Mouse (Mus musculus) midbrain, embryonic 10.5 days (tissue): ENCODE results near the gene Lats2. TPM values are rescaled to one million over a fixed set of nuclear protein-coding genes. Genes with fewer than 3 reads are reported as not detected.
"Not testable (repeated sequence)": the region's sequence is repeated elsewhere in the genome, so short reads cannot be mapped to it uniquely, and the experiment has no call there.

ENCODE experiments used
- DNase-seq: peaks from one replicate; pipeline ENCODE4 v3.0.0-alpha.2; 2017; ENCODE audit warnings: low spot score
- H3K27ac ChIP-seq: fragments of 300-500 bp; sonication (generic); replicated peaks from 2 replicates; pipeline ENCODE4 v1.5.1; 2016; ENCODE audit warnings: mild to moderate bottlenecking
- H3K27me3 ChIP-seq: fragments of 300-500 bp; sonication (generic); 2 replicates; pipeline ENCODE4 v1.6.1; 2016; ENCODE audit warnings: low read depth, mild to moderate bottlenecking; ENCODE audit not compliant: poor library complexity, severe bottlenecking
- H3K36me3 ChIP-seq: fragments of 300-500 bp; sonication (generic); 2 replicates; pipeline ENCODE4 v1.6.1; 2016; ENCODE audit warnings: mild to moderate bottlenecking, moderate library complexity
- H3K4me1 ChIP-seq: fragments of 300-500 bp; sonication (generic); 2 replicates; pipeline ENCODE4 v1.6.1; 2016
- H3K4me3 ChIP-seq: fragments of 300-500 bp; sonication (generic); 2 replicates; pipeline ENCODE4 v1.5.1; 2016; ENCODE audit warnings: mild to moderate bottlenecking, moderate library complexity
- H3K9me3 ChIP-seq: fragments of 300-500 bp; sonication (generic); replicated peaks from 2 replicates; pipeline ENCODE4 v1.6.1; 2016; ENCODE audit warnings: mild to moderate bottlenecking
- WGBS: fragments of 180-500 bp; shearing (Covaris S2); methylation state at CpG from one replicate; pipeline ENCODE4 v1.1.7; 2016; 5-methylcytosine and 5-hydroxymethylcytosine counted together
- polyA plus RNA-seq: library from polyadenylated mRNA; unstranded; fragments of >200 nt; fragmentation: Nextera tagmentation; extraction: Ambion mirVana; gene quantifications from 2 replicates; pipeline ENCODE4 v1.2.1, GENCODE M21; 2016

Lats2 gene
- polyA plus RNA-seq, 1 experiment from 2014 or later, result 16.8 TPM

DNA sequence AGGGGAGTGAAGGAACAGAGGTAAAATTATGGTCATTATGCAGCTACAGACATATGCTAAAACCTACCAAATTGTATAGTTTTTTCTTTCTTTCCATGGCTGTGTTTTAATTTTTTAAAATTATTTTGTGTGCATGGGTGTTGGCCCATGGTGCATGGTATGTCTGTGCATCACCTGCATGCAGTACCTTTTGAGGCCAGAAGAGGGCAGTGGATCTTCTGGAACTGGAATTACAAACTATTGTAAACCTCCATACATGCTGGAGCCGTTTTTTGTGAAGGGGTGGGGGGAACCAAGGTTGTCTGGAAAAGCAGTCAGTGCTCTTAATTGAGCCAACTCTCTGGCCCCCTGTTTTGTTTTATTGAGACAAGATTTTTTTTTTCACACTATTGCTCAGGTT lies 73.6 kb downstream of the Lats2 start:
- WGBS, result 11% methylated on average over 1 of the region's 1 CpGs
- Histone ChIP-seq H3K9me3 (no peaks in the 10 kb centered on the region), H3K4me1 (no peaks in the 10 kb centered on the region), H3K4me3 (no peak overlapping the region), H3K27me3 (no peaks in the 10 kb centered on the region), H3K27ac (no peak overlapping the region), H3K36me3 (peaks cover 7% of the 10 kb centered on the region)
- DNase-seq, result peak; percentile 49

- no peak for DNase-seq
- Histone ChIP-seq H3K4me1 (no peaks in the 10 kb centered on the region), H3K27me3 (no peaks in the 10 kb centered on the region), H3K27ac (no peak overlapping the region), H3K36me3 (no peaks in the 10 kb centered on the region), H3K4me3 (no peak overlapping the region), H3K9me3 (no peaks in the 10 kb centered on the region)
- WGBS, result 75% methylated on average over 4 of the region's 4 CpGs
Measured at GRCm38 (mm10) chr14:57682751-57683150, 75.4 kb downstream of the Lats2 start.

GRCm38 (mm10) chr14:57679958-57680535 lies 78.1 kb downstream of the Lats2 start:
- WGBS, result 48% methylated on average over 5 of the region's 5 CpGs
- Histone ChIP-seq H3K4me3 (no peak overlapping the region), H3K36me3 (no peaks in the 10 kb centered on the region), H3K27ac (no peak overlapping the region), H3K4me1 (peaks cover 3% of the 10 kb centered on the region; the same call in 1 of the 2 replicates), H3K9me3 (no peaks in the 10 kb centered on the region), H3K27me3 (no peaks in the 10 kb centered on the region)
- peak; percentile 83 for DNase-seq

DNA sequence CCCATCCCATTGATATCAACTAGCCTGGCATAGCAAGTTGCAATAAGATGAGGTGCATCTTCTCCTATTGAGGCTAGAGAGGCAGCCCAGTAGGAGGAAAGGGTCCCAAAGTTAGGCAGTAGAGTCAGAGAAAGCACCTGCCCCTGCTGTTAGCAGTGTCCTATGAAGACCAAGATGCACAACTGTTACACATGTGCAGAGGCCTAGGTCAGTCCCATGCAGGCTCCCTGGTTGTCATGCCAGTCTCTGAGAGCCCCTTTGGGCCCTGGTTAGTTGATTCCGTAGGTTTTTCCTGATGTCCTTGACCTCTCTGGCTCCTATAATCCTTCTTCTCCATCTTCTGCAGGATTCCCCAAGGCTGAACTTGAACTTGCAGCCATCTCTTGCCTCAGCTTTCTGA lies 78.7 kb downstream of the Lats2 start:
- Histone ChIP-seq H3K27me3 (no peaks in the 10 kb centered on the region), H3K36me3 (no peaks in the 10 kb centered on the region), H3K27ac (no peak overlapping the region), H3K4me1 (peaks cover 3% of the 10 kb centered on the region; the same call in 1 of the 2 replicates), H3K4me3 (no peak overlapping the region), H3K9me3 (no peaks in the 10 kb centered on the region)
- WGBS, result 42% methylated on average over 1 of the region's 1 CpGs
- DNase-seq, result no peak

GRCm38 (mm10) chr14:57675481-57675880 lies 82.7 kb downstream of the Lats2 start:
- Histone ChIP-seq H3K4me1 (peaks cover 3% of the 10 kb centered on the region; the same call in 1 of the 2 replicates), H3K9me3 (no peaks in the 10 kb centered on the region), H3K4me3 (no peak overlapping the region), H3K27me3 (no peaks in the 10 kb centered on the region), H3K36me3 (no peaks in the 10 kb centered on the region), H3K27ac (no peak overlapping the region)
- WGBS, result 74% methylated on average over 2 of the region's 2 CpGs
- DNase-seq, result no peak

GRCm38 (mm10) chr14:57665628-57665950 lies 92.6 kb downstream of the Lats2 start:
- peak overlapping the region; percentile 95 for H3K4me3 ChIP-seq
- H3K4me1 ChIP-seq, result peaks cover 24% of the 10 kb centered on the region
- DNase-seq, result no peak
- WGBS, result 18% methylated on average over 10 of the region's 10 CpGs
- no peaks in the 10 kb centered on the region for H3K9me3 ChIP-seq
- H3K27me3 ChIP-seq, result no peaks in the 10 kb centered on the region
- H3K36me3 ChIP-seq, result peaks cover 6% of the 10 kb centered on the region; the same call in 1 of the 2 replicates
- peak overlapping the region; percentile 96 for H3K27ac ChIP-seq

DNA sequence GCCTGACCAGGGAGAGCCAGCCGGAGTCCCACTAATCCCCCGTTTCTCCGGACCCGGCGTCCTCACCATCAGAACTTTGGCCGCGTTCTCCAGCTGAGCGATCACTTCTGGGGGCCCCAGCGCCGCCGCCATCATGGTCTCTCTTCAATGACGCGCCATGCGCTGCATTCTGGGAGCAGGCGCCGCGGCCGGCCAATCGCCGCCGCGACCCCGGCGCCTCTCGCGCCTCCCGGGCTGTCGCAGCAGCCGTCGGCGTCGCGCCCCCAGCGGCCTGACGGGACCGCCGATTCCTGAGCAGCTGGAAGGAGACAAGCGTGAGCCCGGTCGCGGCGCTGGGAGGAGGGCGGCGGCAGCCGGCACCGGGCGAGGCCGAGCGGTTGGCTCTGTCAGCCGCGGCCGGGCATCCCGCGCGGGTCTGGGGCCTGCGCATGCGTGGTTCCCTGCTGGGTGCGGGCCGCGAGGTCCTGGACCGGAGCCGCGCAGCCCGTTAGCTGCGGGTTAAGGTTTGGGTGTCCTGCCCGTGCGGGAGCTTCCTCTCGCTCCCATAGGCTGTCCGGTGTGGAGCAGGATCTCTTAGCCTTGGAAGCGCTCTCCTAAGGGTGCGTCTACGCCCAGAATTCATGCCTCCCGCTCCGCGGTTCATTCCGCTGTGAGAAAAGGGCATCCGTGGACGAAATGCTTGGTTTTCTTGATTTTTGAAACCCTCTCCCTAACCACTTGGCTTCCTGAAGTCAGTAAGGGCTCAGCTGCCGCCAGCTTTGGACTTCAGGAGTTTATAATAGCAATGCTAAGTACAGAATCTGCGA lies 93.2 kb downstream of the Lats2 start, which contains the start of gene Xpo4:
TSS of gene Xpo4 (minus strand) at position 609 of the 806 bp plus-strand sequence.
- Histone ChIP-seq H3K4me1 (peaks cover 24% of the 10 kb centered on the region), H3K27ac (peak within 1 kb of the TSS; percentile 96), H3K27me3 (no peaks in the 10 kb centered on the region), H3K36me3 (peaks cover 6% of the 10 kb centered on the region; the same call in 1 of the 2 replicates), H3K9me3 (no peaks in the 10 kb centered on the region), H3K4me3 (peak within 1 kb of the TSS; percentile 95)
- peak; percentile 89 for DNase-seq
- under 1% methylated on average over 80 of the region's 80 CpGs for WGBS

DNA sequence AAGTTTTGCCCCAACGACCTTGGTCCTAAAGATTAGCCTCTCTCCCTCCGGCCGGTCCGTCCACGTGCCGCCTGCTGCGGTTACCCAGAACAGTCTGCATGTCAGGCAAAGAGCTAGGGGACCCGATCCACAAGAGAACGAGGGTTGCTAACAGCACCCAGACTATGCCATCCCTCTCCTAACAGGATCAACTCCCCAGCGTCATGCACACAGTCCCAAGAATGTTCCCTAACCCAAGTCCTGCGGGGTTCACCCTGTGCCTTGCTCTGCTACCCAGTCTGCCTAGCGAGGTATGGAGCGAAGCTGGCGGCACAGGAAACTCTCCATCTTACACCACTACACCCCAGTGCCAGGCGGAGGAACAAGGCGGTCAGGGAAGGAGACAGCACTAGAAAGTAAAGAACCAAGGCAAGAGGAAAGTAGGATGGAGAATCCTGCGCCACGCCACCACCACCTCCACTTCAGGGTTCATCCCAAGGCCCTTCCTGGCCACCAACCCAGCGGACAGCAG lies 93.8 kb downstream of the Lats2 start:
- peak overlapping the region; percentile 95 for H3K4me3 ChIP-seq
- peak overlapping the region; percentile 96 for H3K27ac ChIP-seq
- H3K9me3 ChIP-seq, result no peaks in the 10 kb centered on the region
- under 1% methylated on average over 19 of the region's 19 CpGs for WGBS
- H3K36me3 ChIP-seq, result peaks cover 6% of the 10 kb centered on the region; the same call in 1 of the 2 replicates
- peaks cover 24% of the 10 kb centered on the region for H3K4me1 ChIP-seq
- H3K27me3 ChIP-seq, result no peaks in the 10 kb centered on the region
- no peak for DNase-seq

GRCm38 (mm10) chr14:57663630-57664029 lies 94.6 kb downstream of the Lats2 start:
- Histone ChIP-seq H3K9me3 (no peaks in the 10 kb centered on the region), H3K27ac (no peak overlapping the region), H3K27me3 (no peaks in the 10 kb centered on the region), H3K4me3 (peak overlapping the region; percentile 95), H3K4me1 (peaks cover 24% of the 10 kb centered on the region), H3K36me3 (peaks cover 6% of the 10 kb centered on the region; the same call in 1 of the 2 replicates)
- WGBS, result 46% methylated on average over 1 of the region's 1 CpGs
- DNase-seq, result no peak

DNA sequence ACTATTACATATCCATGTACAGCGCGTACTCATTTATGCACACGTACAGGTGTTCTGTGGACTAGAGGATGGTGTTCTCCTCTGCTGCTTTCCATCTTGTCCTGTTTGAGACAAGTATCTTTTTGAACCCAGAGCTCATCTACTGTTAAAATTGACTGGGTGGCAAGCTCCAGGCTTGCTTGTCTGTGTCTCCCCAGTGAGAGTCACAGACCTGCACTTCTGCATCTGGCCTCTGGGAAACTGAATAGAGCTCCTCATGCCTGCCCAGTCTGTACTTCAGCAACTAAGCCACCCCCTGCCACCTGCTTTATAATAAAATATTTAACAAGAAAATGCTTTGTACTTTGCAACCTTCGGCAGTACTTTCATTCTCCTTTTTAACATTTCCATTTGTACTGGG lies 99.9 kb downstream of the Lats2 start:
- Histone ChIP-seq H3K4me1 (peaks cover 7% of the 10 kb centered on the region), H3K27me3 (no peaks in the 10 kb centered on the region)

DNA sequence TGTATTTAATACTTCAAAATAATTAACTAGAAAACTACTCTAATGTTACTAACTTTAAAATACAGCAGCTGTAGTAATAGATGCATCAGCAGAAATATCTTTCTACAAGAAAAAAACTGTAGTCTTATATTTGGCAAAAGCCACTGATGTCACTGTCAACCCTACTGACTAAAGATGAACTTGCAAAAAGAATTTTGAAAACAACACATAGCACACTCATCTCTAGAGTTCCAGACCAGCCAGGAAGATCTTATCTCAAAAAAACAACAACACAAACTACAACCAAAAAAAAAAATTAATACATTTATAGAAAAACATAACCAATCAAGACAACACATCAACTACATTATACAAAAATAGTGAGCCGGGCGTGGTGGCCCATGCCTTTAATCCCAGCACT lies 100.7 kb downstream of the Lats2 start:
- Histone ChIP-seq H3K4me1 (no peaks in the 10 kb centered on the region), H3K27me3 (no peaks in the 10 kb centered on the region), H3K27ac (no peak overlapping the region), H3K9me3 (no peaks in the 10 kb centered on the region), H3K4me3 (no peak overlapping the region), H3K36me3 (peaks cover 19% of the 10 kb centered on the region)
- DNase-seq, result no peak
- 100% methylated on average over 2 of the region's 2 CpGs for WGBS

More for the DNA sequence above, 99.9 kb downstream of the Lats2 start:
- WGBS, result 97% methylated on average over 4 of the region's 4 CpGs
- no peak for DNase-seq
- H3K27ac ChIP-seq, result no peak overlapping the region
- H3K4me3 ChIP-seq, result no peak overlapping the region
- H3K36me3 ChIP-seq, result peaks cover 19% of the 10 kb centered on the region
- H3K9me3 ChIP-seq, result no peaks in the 10 kb centered on the region

GRCm38 (mm10) chr14:57656519-57656918 lies 101.7 kb downstream of the Lats2 start:
- not testable (repeated sequence) for DNase-seq, H3K27me3 ChIP-seq, H3K9me3 ChIP-seq, H3K4me3 ChIP-seq, H3K4me1 ChIP-seq, H3K27ac ChIP-seq
- peaks cover 17% of the 10 kb centered on the region for H3K36me3 ChIP-seq
- 90% methylated on average over 3 of the region's 3 CpGs for WGBS

GRCm38 (mm10) chr14:57649501-57649900 lies 108.7 kb downstream of the Lats2 start:
- DNase-seq, result no peak
- Histone ChIP-seq H3K4me1 (no peaks in the 10 kb centered on the region), H3K27me3 (no peaks in the 10 kb centered on the region), H3K4me3 (no peak overlapping the region), H3K9me3 (no peaks in the 10 kb centered on the region), H3K27ac (no peak overlapping the region), H3K36me3 (peaks cover 11% of the 10 kb centered on the region)
